Mouse (Mus musculus) embryonic stem cell, embryonic (primary cell): ENCODE measurements around the gene Brk1.

ENCODE experiments used
- CTCF ChIA-PET, 4 experiments: fragments of 300-600 bp in 2 of 4; fragments of 350-600 bp in 2 of 4; sonication (Branson Sonifier 250); formaldehyde crosslinking; loops; one replicate each; lab custom pipeline; 2022; ENCODE audit warnings: inconsistent platforms in 2 of 4; lab: Charles Lee
- POLR2A ChIA-PET, 4 experiments: fragments of 300-600 bp in 2 of 4; fragments of 350-600 bp in 2 of 4; sonication (Branson Sonifier 250); formaldehyde crosslinking; loops; one replicate each; lab custom pipeline; 2022; ENCODE audit warnings: antibody characterized with exemption in 4 of 4, inconsistent platforms in 1 of 4; lab: Charles Lee

The Brk1 gene

DNA sequence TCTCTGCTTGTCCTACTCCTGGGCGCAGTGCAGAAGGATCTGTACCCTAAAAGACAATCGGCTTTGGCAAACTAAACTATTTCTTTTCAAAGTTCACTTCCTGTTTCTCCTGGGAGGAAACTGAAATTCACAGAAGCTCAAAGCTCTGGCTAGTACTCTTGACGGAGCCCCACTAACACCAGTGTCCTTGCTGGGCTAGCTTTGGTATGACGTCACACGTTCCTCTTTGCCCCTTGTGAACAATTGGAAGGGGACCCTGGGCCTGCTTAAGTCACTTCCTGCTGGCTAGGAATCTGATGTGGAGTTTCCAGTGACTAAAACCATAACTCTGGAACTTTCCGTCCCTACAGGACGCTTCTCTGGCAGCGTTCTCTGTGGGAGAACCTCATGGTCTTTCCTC, 40.2 kb downstream of the Brk1 start:
- ChIA-PET POLR2A (interaction anchor here in 3 of 4 experiments (0.7 to 2.8 kb wide), 16 partner anchors 10 to 54 kb away, joined by 3 to 16 read pairs (median 6); partner anchors contain the start of gene Tatdn2 (in 1 of the 3)), CTCF (interaction anchor here in 2 of 4 experiments (0.6 to 1.1 kb wide), 4 partner anchors 10 to 16 kb away, joined by 3 to 6 read pairs (median 4); no protein-coding TSS in a partner anchor)

DNA sequence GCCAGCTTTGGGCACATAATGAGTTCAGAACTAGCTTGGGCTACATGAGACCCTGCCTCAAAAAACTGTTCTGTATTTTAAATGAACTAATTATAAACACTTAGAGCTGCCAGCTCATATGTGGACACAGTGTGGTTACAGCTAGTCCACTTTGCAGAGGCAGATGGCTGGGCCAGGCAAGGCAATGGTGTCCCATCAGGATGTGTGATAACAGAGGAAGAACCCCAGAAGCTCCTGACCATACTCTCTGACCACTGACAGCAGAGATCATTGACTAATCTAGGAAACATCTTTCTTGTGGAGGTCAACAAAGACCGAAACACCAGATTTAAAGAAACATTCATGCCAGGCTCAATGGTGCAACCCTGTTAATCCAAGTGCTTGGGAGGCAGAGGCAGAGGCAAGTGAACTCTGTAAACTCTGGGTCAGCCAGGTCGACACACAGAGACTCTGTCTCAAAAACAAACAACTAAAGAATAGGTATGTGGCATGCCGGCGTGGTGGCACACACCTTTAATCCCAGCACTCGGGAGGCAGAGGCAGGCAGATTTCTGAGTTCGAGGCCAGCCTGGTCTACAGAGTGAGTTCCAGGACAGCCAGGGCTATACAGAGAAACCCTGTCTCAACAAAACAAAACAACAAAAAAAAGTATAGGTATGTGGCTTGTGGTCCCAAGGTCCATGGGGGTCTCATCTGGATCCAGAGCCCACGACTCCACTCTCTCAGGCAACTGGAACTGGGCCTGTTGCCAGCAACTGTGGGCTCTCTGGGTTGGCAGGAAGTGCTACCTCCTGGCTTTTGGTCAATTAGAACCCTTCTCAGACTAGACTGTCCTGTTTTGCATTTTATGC, 45.0 kb downstream of the Brk1 start:
- ChIA-PET POLR2A (interaction anchor here in 2 of 4 experiments (1.1 to 1.6 kb wide), 2 partner anchors 11 kb away, joined by 4 to 5 read pairs; partner anchors contain the start of gene Irak2 (in 2 of the 2)), CTCF (interaction anchor here in 1 of 4 experiments (0.6 to 1.7 kb wide), 2 partner anchors 11 kb away, joined by 3 to 5 read pairs; partner anchors contain the start of gene Irak2)

DNA sequence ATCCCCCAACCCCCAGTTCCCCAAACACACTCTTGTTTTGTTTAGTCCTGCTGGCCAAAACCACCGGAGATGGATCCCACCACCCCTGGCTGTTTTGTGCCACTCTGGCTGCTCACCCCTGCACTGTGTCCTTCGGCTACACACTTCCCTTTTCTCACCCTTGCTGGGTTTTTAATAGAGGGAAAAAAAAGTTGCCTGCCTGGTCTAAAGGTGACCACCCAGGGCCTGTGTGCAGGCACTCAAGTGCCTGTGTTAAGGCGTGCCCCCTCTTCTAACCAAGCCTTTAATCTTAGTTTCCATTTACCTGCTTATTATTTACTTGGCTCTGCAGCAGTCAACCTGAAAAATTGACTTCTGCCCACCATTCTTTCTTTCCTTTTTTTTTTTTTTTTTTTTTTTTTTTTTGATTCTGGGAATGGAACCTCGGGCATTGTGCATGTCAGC, 45.6 kb downstream of the Brk1 start:
- POLR2A ChIA-PET, result interaction anchor here in 1 of 4 experiments (0.6 kb wide), 1 partner anchor 209 kb away, joined by 4 read pairs; no protein-coding TSS in a partner anchor
- CTCF ChIA-PET, result interaction anchor here in 1 of 4 experiments (0.6 to 2.3 kb wide), 2 partner anchors 11 to 12 kb away, joined by 3 to 8 read pairs; partner anchors contain the start of gene Irak2

- ChIA-PET POLR2A (interaction anchor here (0.6 to 2.7 kb wide), 9 partner anchors 9 to 45 kb away, joined by 3 to 19 read pairs (median 6); partner anchors contain the start of genes Irak2 (in 2 of the 4) and Tatdn2 (in 1 of the 4)), CTCF (interaction anchor here in 3 of 4 experiments (0.6 to 2.3 kb wide), 4 partner anchors 13 to 19 kb away, joined by 3 to 9 read pairs (median 6); partner anchors contain the start of gene Irak2 (in 3 of the 3))
Measured at GRCm38 (mm10) chr6:113651626-113652025, 47.1 kb downstream of the Brk1 start.

DNA sequence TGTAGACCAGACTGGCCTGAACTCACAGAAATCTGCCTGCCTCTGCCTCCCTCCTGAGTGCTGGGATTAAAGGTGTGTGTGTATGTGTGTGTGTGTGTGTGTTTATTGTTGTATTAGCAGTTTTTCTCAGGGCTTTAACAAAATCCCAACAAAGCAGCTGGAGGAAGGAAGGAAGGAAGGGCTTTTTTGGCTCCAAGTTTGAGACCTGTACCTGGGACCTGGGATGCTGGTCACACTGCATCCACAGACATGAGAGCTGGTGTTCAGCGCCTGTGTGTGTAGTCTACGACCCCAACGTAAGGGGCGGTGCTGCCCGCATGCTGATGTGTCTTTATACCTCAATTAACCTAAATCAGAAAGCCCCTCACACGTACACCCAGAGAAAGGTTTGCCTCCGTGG, 49.0 kb downstream of the Brk1 start:
- ChIA-PET CTCF (interaction anchor here in 2 of 4 experiments (0.7 to 2.3 kb wide), 2 partner anchors 15 to 25 kb away, joined by 3 to 9 read pairs; partner anchors contain the start of gene Irak2 (in 1 of the 2)), POLR2A (interaction anchor here in 3 of 4 experiments (0.6 to 1.9 kb wide), 8 partner anchors 9 to 59 kb away, joined by 3 to 9 read pairs (median 4); partner anchors contain the start of gene Irak2 (in 3 of the 3))

DNA sequence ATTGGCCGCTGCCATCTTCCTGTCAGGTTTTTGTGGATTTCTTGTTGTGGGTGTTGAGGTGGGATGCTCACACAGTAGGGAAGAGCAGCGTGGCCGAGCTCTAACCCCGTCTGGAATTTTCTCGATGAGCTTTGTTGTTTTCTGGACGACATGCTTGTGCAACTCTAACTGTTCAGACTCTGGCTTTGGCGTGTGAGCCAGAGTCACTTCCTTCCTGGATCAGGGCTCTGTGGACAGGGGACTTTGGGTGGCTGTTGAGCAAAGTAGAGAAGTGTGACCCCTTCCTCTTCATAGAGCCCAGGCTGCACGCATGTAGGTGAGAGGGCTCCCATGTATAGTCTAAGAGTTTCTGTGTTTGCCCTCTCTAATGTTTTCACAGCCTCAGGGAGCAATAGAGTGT, 49.5 kb downstream of the Brk1 start:
- ChIA-PET CTCF (interaction anchor here in 3 of 4 experiments (0.7 to 2.3 kb wide), 5 partner anchors 9 to 25 kb away, joined by 3 to 9 read pairs (median 4); partner anchors contain the start of gene Irak2 (in 3 of the 3)), POLR2A (interaction anchor here (0.5 to 1.9 kb wide), 13 partner anchors 9 to 57 kb away, joined by 3 to 9 read pairs (median 3); partner anchors contain the start of gene Irak2 (in 3 of the 4))

DNA sequence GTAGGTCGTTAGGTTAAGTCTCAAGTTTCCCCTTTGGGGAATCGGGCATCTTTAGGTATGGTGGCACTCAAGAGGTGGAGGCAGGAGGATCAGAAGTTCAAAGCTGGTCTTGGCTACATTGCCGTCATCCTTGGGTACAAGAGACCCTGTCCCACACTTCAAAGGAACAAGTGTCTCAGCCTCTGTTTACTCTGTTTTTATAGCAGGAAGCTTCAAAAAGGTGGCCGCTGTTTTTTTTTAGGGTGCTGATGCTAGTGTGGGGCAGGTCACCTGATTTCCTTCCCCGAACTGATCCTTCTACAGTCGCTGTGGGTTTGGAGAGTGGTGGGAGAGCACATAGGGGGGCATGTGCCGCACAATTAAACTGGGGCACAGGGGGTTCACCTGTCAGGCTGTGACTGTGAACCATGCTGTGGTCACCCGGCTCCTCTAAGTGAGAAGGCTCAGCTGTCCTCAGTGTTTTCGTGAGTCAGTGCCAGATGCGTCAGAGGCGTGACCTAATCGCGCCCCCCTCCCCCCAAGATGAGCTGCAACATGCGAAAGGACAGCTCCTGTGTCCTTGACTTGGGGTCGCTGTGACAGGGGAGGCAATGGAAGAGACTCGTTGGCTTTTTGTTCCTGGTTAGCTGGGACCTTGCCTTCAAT, 50.3 kb downstream of the Brk1 start:
- CTCF ChIA-PET, result interaction anchor here (0.5 to 2.3 kb wide), 6 partner anchors 8 to 17 kb away, joined by 3 to 9 read pairs (median 5); partner anchors contain the start of gene Irak2 (in 3 of the 4)
- POLR2A ChIA-PET, result interaction anchor here in 3 of 4 experiments (0.5 to 1.9 kb wide), 16 partner anchors 8 to 607 kb away, joined by 3 to 9 read pairs (median 3); partner anchors contain the start of genes Irak2 (in 2 of the 3) and Tatdn2 (in 1 of the 3)

DNA sequence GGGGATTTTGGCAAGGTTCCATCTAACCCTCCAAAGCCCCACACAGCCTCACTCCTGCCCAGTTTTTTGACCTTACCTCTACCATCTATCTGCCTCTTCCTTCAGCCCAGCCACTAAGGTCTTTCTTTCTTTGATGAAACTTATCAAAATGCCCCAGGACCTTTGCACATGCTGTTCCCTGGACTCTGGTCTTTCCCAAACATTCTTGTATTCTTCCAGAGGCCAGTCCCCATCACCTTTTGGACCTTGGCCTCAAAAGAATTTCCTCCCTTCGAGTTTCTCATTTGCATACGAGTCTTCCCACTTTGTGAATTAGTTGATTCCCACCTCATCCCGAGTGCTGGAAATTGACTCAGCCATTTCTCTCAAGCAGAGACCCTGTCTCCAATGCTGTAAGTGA, 50.9 kb downstream of the Brk1 start:
- ChIA-PET POLR2A (interaction anchor here in 3 of 4 experiments (0.6 to 1.9 kb wide), 9 partner anchors 11 to 607 kb away, joined by 3 to 7 read pairs (median 4); partner anchors contain the start of genes Irak2 (in 2 of the 3) and Tatdn2 (in 1 of the 3)), CTCF (interaction anchor here in 3 of 4 experiments (0.6 to 2.3 kb wide), 4 partner anchors 10 to 17 kb away, joined by 4 to 9 read pairs (median 6); partner anchors contain the start of gene Irak2 (in 2 of the 3))

GRCm38 (mm10) chr6:113656847-113657246, 52.3 kb downstream of the Brk1 start:
- CTCF ChIA-PET, result interaction anchor here in 1 of 4 experiments (1.2 kb wide), 1 partner anchor 18 kb away, joined by 4 read pairs; the partner anchor contains the start of gene Irak2
- POLR2A ChIA-PET, result interaction anchor here in 2 of 4 experiments (1.1 to 1.3 kb wide), 3 partner anchors 19 to 47 kb away, joined by 3 to 5 read pairs (median 4); partner anchors contain the start of gene Irak2 (in 1 of the 2)

GRCm38 (mm10) chr6:113658226-113658625, 53.7 kb downstream of the Brk1 start:
- CTCF ChIA-PET, result interaction anchor here in 2 of 4 experiments (1.0 to 1.4 kb wide), 3 partner anchors 17 to 23 kb away, joined by 3 to 6 read pairs (median 4); partner anchors contain the start of gene Irak2 (in 2 of the 2)
- POLR2A ChIA-PET, result interaction anchor here in 3 of 4 experiments (0.7 to 1.8 kb wide), 10 partner anchors 8 to 41 kb away, joined by 3 to 5 read pairs (median 3); partner anchors contain the start of gene Tatdn2 (in 2 of the 3)

DNA sequence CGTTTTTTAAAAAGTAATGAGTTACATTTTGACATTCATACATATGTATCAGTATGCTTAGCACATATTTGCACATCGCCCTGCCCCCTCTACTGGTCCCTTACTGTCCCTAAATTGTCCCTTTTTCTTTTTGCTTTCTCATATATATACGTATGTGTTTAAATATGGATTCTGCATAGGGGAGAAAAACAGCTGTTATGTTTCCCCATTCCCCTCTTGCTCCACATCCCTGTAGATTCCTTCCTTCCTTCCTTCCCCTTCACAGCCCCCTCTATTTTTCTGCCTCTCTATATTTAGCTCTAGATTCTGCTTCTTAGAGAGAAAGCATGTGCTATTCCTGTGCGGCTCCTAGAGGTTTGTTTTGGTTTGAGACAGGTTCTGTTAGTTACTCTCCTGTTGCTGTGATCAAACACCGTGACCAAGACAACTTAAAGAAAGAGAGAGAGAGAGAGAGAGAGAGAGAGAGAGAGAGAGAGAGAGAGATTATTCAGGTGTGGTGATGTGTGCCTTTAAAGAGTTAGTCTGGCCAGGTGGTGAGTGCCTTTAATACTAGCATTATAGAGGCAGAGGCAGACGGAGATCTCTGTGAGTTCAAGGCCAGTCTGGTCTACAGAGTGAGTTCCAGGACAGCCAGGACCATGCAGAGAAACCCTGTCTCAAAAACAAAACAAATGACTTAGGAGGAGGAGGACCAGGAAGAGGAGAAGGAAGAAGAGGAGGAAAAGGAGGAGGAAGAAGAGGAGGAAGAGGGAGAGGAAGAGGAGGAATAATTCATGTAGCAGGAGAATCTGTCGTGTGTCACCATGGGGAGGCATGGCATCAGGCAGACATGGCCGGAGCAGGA, 55.3 kb downstream of the Brk1 start:
- ChIA-PET CTCF (interaction anchor here (0.9 to 2.4 kb wide), 8 partner anchors 14 to 37 kb away, joined by 3 to 16 read pairs (median 3); partner anchors contain the start of genes Irak2 (in 3 of the 4) and Tatdn2 (in 1 of the 4)), POLR2A (interaction anchor here in 3 of 4 experiments (0.5 to 2.9 kb wide), 27 partner anchors 8 to 356 kb away, joined by 3 to 19 read pairs (median 7); partner anchors contain the start of genes Irak2 (in 2 of the 3), Tatdn2 (in 2 of the 3) and Sec13 (in 1 of the 3))

DNA sequence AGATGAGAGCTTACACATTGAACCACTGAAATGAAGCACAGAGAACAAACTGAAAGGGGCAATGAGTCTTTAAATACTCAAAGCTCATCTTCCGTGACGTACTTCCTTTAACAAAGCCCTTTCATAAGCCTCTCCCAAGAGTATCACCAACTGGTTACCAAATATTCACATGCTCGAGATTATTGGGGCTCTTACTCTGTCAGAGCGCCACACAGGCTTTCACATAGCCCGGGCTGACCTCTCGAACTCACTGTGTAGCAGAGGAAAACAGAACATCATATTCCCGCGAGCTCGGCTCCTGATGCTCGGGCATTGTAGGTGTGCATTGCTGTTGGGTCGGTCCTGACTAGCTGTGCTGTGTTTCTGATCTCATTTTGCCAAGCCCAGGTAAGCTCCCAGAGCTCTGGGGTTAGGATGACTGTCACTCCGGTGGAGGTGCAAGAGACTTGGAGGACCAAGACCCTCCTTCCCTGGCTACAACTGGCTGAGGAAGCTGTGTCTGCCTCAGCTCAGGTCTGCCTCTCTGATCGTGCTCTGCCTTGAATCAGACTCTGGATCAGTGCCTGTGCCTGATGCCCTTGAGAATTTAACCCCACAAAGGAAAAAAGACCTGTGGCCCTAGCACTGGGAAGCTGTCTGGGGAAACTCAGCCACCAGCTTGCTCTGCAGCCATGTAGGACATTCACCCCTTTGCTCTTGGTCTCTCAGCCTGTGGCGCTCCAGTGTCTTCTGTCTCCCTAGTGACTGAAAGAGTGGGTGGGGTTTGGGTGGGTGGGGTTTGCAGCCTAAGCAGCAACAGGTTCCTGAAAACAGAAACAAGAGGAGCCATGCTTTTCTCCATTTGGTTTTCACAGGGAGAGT, 56.1 kb downstream of the Brk1 start:
- ChIA-PET POLR2A (interaction anchor here (0.6 to 2.9 kb wide), 45 partner anchors 9 to 585 kb away, joined by 3 to 19 read pairs (median 5); partner anchors contain the start of genes Irak2 (in 3 of the 4), Tatdn2 (in 2 of the 4), Brk1 (in 1 of the 4) and Brpf1 (in 1 of the 4)), CTCF (interaction anchor here in 3 of 4 experiments (0.5 to 2.4 kb wide), 16 partner anchors 10 to 237 kb away, joined by 3 to 16 read pairs (median 3); partner anchors contain the start of genes Irak2 (in 3 of the 3) and Tatdn2 (in 1 of the 3))

DNA sequence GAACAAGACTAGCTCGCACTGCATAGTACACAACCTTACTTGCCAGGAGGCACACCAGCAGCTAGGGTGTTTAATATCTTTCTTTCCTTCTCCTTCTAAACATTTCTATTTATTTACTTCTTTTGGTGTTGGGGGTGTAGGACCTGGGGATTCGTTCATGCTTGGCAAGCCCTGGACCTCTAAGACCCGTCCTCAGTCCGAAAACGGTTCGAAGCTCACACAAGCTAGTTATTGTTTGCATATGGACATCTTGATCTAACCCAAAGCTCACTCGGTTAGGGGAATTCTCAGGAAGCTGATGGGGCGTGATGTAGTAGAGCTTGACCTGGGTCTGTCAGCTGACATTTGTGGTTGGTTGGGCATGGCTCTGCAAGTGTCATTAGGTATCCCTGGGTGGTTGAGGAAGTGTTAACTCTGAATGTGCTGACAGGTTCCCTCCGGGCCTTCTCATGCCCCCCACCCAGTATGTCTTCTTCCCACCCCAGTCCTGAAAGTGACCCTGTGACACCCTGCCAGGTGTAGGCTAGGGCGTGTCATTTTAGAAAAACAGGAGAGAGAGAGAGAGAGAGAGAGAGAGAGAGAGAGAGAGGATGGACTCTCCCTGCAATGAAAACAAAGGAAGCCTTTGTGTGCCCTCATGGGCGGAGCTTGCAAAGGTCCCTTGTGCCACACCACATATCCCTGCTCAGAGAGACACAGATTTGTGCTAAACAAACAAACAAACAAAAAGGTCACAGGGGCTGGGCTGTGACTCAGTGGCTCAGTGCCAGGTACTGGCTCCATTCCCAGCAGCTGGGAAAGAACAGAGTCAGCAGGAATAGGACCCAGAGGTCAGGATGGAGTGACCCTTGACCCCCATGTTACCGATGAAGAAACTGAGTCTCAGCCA, 57.0 kb downstream of the Brk1 start:
- ChIA-PET CTCF (interaction anchor here (0.5 to 2.4 kb wide), 19 partner anchors 9 to 238 kb away, joined by 3 to 16 read pairs (median 3); partner anchors contain the start of gene Irak2 (in 3 of the 4)), POLR2A (interaction anchor here (0.6 to 2.9 kb wide), 45 partner anchors 9 to 616 kb away, joined by 3 to 19 read pairs (median 5); partner anchors contain the start of genes Irak2 (in 3 of the 4), Tatdn2 (in 2 of the 4), Brk1 (in 1 of the 4) and Brpf1 (in 1 of the 4))
